Mouse (Mus musculus) embryonic facial prominence, embryonic 10.5 days (tissue): ENCODE measurements around the gene Vps33b. TPM values are rescaled to one million over a fixed set of nuclear protein-coding genes. Genes with fewer than 3 reads are reported as not detected.
A peak's percentile ranks its signal among the peaks of the same experiment; 100 is the strongest.

ENCODE experiments used
- DNase-seq: peaks from one replicate; pipeline ENCODE4 v3.0.0-alpha.2; 2017; ENCODE audit warnings: low spot score
- H3K27ac ChIP-seq: fragments of 300-500 bp; sonication (generic); replicated peaks from 2 replicates; pipeline ENCODE4 v1.5.1; 2016; ENCODE audit warnings: mild to moderate bottlenecking
- H3K27me3 ChIP-seq: fragments of 300-500 bp; sonication (generic); replicated peaks from 2 replicates; pipeline ENCODE4 v1.6.1; 2016; ENCODE audit warnings: low read depth, mild to moderate bottlenecking; ENCODE audit not compliant: poor library complexity, severe bottlenecking
- H3K36me3 ChIP-seq: fragments of 300-500 bp; sonication (generic); replicated peaks from 2 replicates; pipeline ENCODE4 v1.6.1; 2016; ENCODE audit warnings: mild to moderate bottlenecking, moderate library complexity
- H3K4me1 ChIP-seq: fragments of 300-500 bp; sonication (generic); 2 replicates; pipeline ENCODE4 v1.6.1; 2016
- H3K4me3 ChIP-seq: fragments of 300-500 bp; sonication (generic); 2 replicates; pipeline ENCODE4 v1.5.1; 2016; ENCODE audit warnings: mild to moderate bottlenecking, moderate library complexity
- H3K9me3 ChIP-seq: fragments of 300-500 bp; sonication (generic); 2 replicates; pipeline ENCODE4 v1.6.1; 2016; ENCODE audit warnings: mild to moderate bottlenecking
- WGBS: fragments of 180-500 bp; shearing (Covaris S2); methylation state at CpG from one replicate; pipeline ENCODE4 v1.1.7; 2016; 5-methylcytosine and 5-hydroxymethylcytosine counted together
- polyA plus RNA-seq: library from polyadenylated mRNA; unstranded; fragments of >200 nt; fragmentation: Nextera tagmentation; extraction: Ambion mirVana; gene quantifications from 2 replicates; pipeline ENCODE4 v1.2.1, GENCODE M21; 2016

The Vps33b gene
- polyA plus RNA-seq, 1 experiment from 2014 or later, result 17.3 TPM

GRCm38 (mm10) chr7:80330278-80330677 lies 60.8 kb downstream of the Vps33b start:
- Histone ChIP-seq H3K4me3 (no peak overlapping the region), H3K36me3 (peaks cover 100% of the 10 kb centered on the region), H3K9me3 (peaks cover 8% of the 10 kb centered on the region), H3K4me1 (peaks cover 1% of the 10 kb centered on the region; the same call in 1 of the 2 replicates), H3K27ac (no peak overlapping the region), H3K27me3 (no peaks in the 10 kb centered on the region)
- no peak for DNase-seq
- 93% methylated on average over 8 of the region's 8 CpGs for WGBS

- no peak overlapping the region for H3K27ac ChIP-seq
- H3K9me3 ChIP-seq, result peaks cover 8% of the 10 kb centered on the region
- DNase-seq, result no peak
- no peak overlapping the region for H3K4me3 ChIP-seq
- WGBS, result 96% methylated on average over 19 of the region's 19 CpGs
- no peaks in the 10 kb centered on the region for H3K27me3 ChIP-seq
- peaks cover 100% of the 10 kb centered on the region for H3K36me3 ChIP-seq
- H3K4me1 ChIP-seq, result no peaks in the 10 kb centered on the region
Observed at GRCm38 (mm10) chr7:80331433-80331832, 62.0 kb downstream of the Vps33b start.

- Histone ChIP-seq H3K27ac (no peak overlapping the region), H3K27me3 (no peaks in the 10 kb centered on the region), H3K4me1 (peaks cover 14% of the 10 kb centered on the region), H3K9me3 (peaks cover 8% of the 10 kb centered on the region), H3K4me3 (no peak overlapping the region), H3K36me3 (peaks cover 85% of the 10 kb centered on the region)
- DNase-seq, result no peak
- 92% methylated on average over 4 of the region's 4 CpGs for WGBS
Observed at GRCm38 (mm10) chr7:80334848-80335247, 65.4 kb downstream of the Vps33b start.

GRCm38 (mm10) chr7:80336932-80337331 lies 67.5 kb downstream of the Vps33b start:
- H3K9me3 ChIP-seq, result peaks cover 8% of the 10 kb centered on the region
- H3K36me3 ChIP-seq, result peaks cover 64% of the 10 kb centered on the region
- H3K4me1 ChIP-seq, result peaks cover 27% of the 10 kb centered on the region
- no peak overlapping the region for H3K4me3 ChIP-seq
- H3K27ac ChIP-seq, result no peak overlapping the region
- H3K27me3 ChIP-seq, result peaks cover 8% of the 10 kb centered on the region
- no peak for DNase-seq
- WGBS, result 96% methylated on average over 3 of the region's 3 CpGs

GRCm38 (mm10) chr7:80339371-80339770 lies 69.9 kb downstream of the Vps33b start:
- peaks cover 40% of the 10 kb centered on the region for H3K36me3 ChIP-seq
- H3K27ac ChIP-seq, result peak overlapping the region; percentile 88

GRCm38 (mm10) chr7:80339793-80340628 lies 70.6 kb downstream of the Vps33b start:
- Histone ChIP-seq H3K9me3 (no peaks in the 10 kb centered on the region), H3K36me3 (peaks cover 33% of the 10 kb centered on the region), H3K4me1 (peaks cover 41% of the 10 kb centered on the region), H3K27ac (peak overlapping the region; percentile 88), H3K27me3 (peaks cover 12% of the 10 kb centered on the region), H3K4me3 (peak overlapping the region; percentile 79)
- WGBS, result under 1% methylated on average over 45 of the region's 45 CpGs
- peak; percentile 98 for DNase-seq

More at GRCm38 (mm10) chr7:80339371-80339770, 69.9 kb downstream of the Vps33b start:
- DNase-seq, result peak; percentile 41
- no peaks in the 10 kb centered on the region for H3K9me3 ChIP-seq
- H3K4me3 ChIP-seq, result peak overlapping the region; percentile 79
- peaks cover 12% of the 10 kb centered on the region for H3K27me3 ChIP-seq
- H3K4me1 ChIP-seq, result peaks cover 41% of the 10 kb centered on the region
- WGBS, result 14% methylated on average over 17 of the region's 17 CpGs

GRCm38 (mm10) chr7:80340793-80341192 lies 71.3 kb downstream of the Vps33b start, which contains the start of gene Unc45a:
TSS of gene Unc45a (minus strand) at chr7:80341005.
- WGBS, result 3% methylated on average over 11 of the region's 11 CpGs

More at GRCm38 (mm10) chr7:80340793-80341192, 71.3 kb downstream of the Vps33b start, which contains the start of gene Unc45a:
- H3K4me3 ChIP-seq, result peak within 1 kb of the TSS; percentile 79
- DNase-seq, result peak; percentile 86
- H3K4me1 ChIP-seq, result peaks cover 41% of the 10 kb centered on the region
- H3K27ac ChIP-seq, result peak within 1 kb of the TSS; percentile 88
- H3K9me3 ChIP-seq, result no peaks in the 10 kb centered on the region
- peaks cover 12% of the 10 kb centered on the region for H3K27me3 ChIP-seq
- H3K36me3 ChIP-seq, result peaks cover 31% of the 10 kb centered on the region

Other genes starting within 250 kb of the Vps33b start
- 21.5 and 25.2 TPM in 2 replicates for gene Zfp710, start 244.8 kb upstream of the Vps33b start, polyA plus RNA-seq
- gene Idh2, start 154.3 kb upstream of the Vps33b start, polyA plus RNA-seq, result 522 and 534 TPM in 2 replicates
- gene Sema4b, start 82.8 kb upstream of the Vps33b start, polyA plus RNA-seq, result 11.4 and 11.9 TPM in 2 replicates
- gene Cib1, start 36.8 kb upstream of the Vps33b start, polyA plus RNA-seq, result 67.4 and 70.8 TPM in 2 replicates
- gene Gdpgp1, start 36.8 kb upstream of the Vps33b start, polyA plus RNA-seq, result 6.6 and 6.7 TPM in 2 replicates
- 0.57 and 0.89 TPM in 2 replicates for gene Ttll13, start 23.3 kb upstream of the Vps33b start, polyA plus RNA-seq
- gene Ngrn, start 8.4 kb upstream of the Vps33b start, polyA plus RNA-seq, result 42.7 and 43.2 TPM in 2 replicates
- 196 and 199 TPM in 2 replicates for gene Prc1, start 24.8 kb downstream of the Vps33b start, polyA plus RNA-seq
- 12.0 and 13.2 TPM in 2 replicates for gene Rccd1, start 54.8 kb downstream of the Vps33b start, polyA plus RNA-seq
- 51.3 and 53.3 TPM in 2 replicates for gene Unc45a, start 71.4 kb downstream of the Vps33b start, polyA plus RNA-seq
- gene Hddc3, start 73.5 kb downstream of the Vps33b start, polyA plus RNA-seq, result 23.3 and 30.3 TPM in 2 replicates
- 20.2 and 21.0 TPM in 2 replicates for gene Man2a2, start 101.7 kb downstream of the Vps33b start, polyA plus RNA-seq
- gene Fes, start 118.3 kb downstream of the Vps33b start, polyA plus RNA-seq, result 8.2 and 8.4 TPM in 2 replicates
- gene Furin, start 135.8 kb downstream of the Vps33b start, polyA plus RNA-seq, result 6.0 and 6.3 TPM in 2 replicates